Mouse (Mus musculus): ENCODE measurements at regions not wholly inside any gene's neighbourhood (a gene's known extent, or its start where the extent isn't known, plus 50 kb on each side); places are given as distances from the start of the nearest gene placed in this dataset.

DNA sequence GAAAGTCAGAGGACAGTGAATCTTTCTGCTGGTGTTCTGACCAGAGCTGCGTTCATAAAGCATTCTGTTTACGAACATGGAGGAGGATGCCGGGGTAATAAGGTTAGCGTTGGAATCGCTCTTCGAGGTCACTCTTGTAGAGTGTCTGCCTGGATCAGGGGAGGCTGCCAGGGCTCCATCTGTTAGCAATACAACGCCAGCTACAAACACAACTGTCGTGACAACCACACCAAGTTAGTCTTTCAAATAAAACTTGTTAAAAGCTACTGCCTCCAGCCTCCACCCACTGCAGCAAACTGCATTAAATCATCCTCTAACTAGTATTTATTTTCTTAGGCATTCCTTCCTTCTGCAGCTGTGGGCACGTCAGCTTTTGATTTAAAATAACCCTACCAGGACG, 525.0 kb downstream of the 1700129C05Rik start:
- Histone ChIP-seq H3K9ac (ENCODE audit: control insufficient read depth, low read depth, low read length, poor library complexity, severe bottlenecking) (no peak overlapping the region), H3K4me1 (ENCODE audit: control insufficient read depth in 1 of 2, insufficient read depth in 2 of 2, low read length in 2 of 2) (no peaks in the 10 kb centered on the region), H3K4me3 (ENCODE audit: control insufficient read depth in 1 of 2, insufficient read depth in 1 of 2, low read depth in 2 of 2, low read length in 2 of 2) (no peak overlapping the region), H3K27me3 (ENCODE audit: control insufficient read depth in 1 of 2, insufficient read depth in 2 of 2, low read length in 2 of 2) (no peaks in the 10 kb centered on the region), H3K36me3 (ENCODE audit: control insufficient read depth in 1 of 2, insufficient read depth in 2 of 2, low read length in 2 of 2) (no peaks in the 10 kb centered on the region), H3K9me3 (replicated peaks; ENCODE audit: insufficient read depth, low read length) (no peaks in the 10 kb centered on the region), H3K79me2 (ENCODE audit: control insufficient read depth, insufficient read depth, low read length, poor library complexity) (no peaks in the 10 kb centered on the region), H3K27ac (ENCODE audit: control insufficient read depth, low read depth, low read length) (no peak overlapping the region)
- no peak for DNase-seq (ENCODE audit: low read depth, low spot score)
- TF ChIP-seq EP300 (IDR thresholded peaks at IDR 0.05; ENCODE audit: low read depth in 1 of 2, low read length in 2 of 2) (no peak), MYB (IDR thresholded peaks at IDR 0.05; ENCODE audit: low read depth, low read length) (no peak)

DNA sequence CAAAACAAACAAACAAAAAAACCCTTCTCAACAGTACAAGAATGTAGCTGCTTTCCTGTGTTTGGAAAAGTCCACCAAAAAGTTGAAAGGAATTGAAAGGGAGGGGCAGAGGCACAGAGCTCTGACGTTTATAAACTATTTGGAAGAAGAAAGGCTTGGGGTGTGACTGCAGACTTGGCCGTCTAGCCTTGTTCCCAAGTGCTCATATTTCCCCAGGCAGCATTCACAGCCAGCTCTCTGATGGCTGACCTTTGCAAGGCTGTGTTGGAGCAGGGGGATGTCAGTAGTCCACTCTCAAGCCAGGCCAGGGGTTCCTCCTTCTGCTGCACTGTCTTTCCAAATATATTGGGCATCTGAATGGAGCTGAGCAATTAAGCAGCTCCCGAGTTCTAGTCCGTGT, 534.5 kb downstream of the 1700129C05Rik start:
- H3K36me3 ChIP-seq (ENCODE audit: control insufficient read depth in 1 of 2, insufficient read depth in 2 of 2, low read length in 2 of 2): no peaks in the 10 kb centered on the region
- TF ChIP-seq NELFE (IDR thresholded peaks at IDR 0.05; ENCODE audit: low read depth, low read length) (no peak), SIN3A (IDR thresholded peaks at IDR 0.05; ENCODE audit: low read length) (no peak), GATA1 (IDR thresholded peaks at IDR 0.05; ENCODE audit: low read depth, low read length) (no peak), TAL1 (IDR thresholded peaks at IDR 0.05; ENCODE audit: low read length) (no peak), ZNF384 (IDR thresholded peaks at IDR 0.05; ENCODE audit: low read depth, low read length) (no peak), MEF2A (IDR thresholded peaks at IDR 0.05; ENCODE audit: extremely low read depth, insufficient replicate concordance, low read depth, low read length, poor library complexity, severe bottlenecking) (no peak), MAX (IDR thresholded peaks at IDR 0.05; ENCODE audit: low read length) (no peak), MXI1 (IDR thresholded peaks at IDR 0.05; ENCODE audit: low read depth, low read length) (no peak), MAFK (IDR thresholded peaks at IDR 0.05; ENCODE audit: borderline replicate concordance, low read depth, low read length) (no peak)

DNA sequence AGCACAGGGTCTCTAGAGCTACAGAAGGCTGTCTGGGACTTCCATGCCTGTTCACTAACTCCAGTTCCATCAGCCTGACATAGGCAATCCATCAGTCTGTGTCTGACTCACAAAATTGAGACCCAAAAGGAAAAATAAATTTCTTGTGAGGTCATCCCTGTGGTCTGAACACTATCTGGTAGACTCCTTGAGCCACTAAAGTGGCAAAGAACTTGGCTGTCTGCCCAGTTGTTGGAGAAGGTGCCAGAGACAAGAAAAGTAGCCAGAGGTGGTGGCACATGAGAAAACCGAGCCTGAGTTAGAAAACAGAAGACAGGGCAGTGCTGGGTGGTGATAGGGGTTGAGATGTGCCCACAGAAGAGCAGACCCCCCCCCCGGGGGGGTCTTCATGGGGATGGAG, 535.0 kb downstream of the 1700129C05Rik start:
- Histone ChIP-seq H3K4me1 (ENCODE audit: control insufficient read depth in 1 of 2, insufficient read depth in 2 of 2, low read length in 2 of 2) (no peaks in the 10 kb centered on the region), H3K36me3 (ENCODE audit: control insufficient read depth in 1 of 2, insufficient read depth in 2 of 2, low read length in 2 of 2) (no peaks in the 10 kb centered on the region), H3K27me3 (ENCODE audit: control insufficient read depth in 1 of 2, insufficient read depth in 2 of 2, low read length in 2 of 2) (no peaks in the 10 kb centered on the region), H3K9ac (ENCODE audit: control insufficient read depth, low read depth, low read length, poor library complexity, severe bottlenecking) (no peak overlapping the region), H3K9me3 (replicated peaks; ENCODE audit: insufficient read depth, low read length) (no peaks in the 10 kb centered on the region), H3K4me3 (ENCODE audit: control insufficient read depth in 1 of 2, insufficient read depth in 1 of 2, low read depth in 2 of 2, low read length in 2 of 2) (no peak overlapping the region), H3K79me2 (ENCODE audit: control insufficient read depth, insufficient read depth, low read length, poor library complexity) (no peaks in the 10 kb centered on the region), H3K27ac (ENCODE audit: control insufficient read depth, low read depth, low read length) (no peak overlapping the region)
- TF ChIP-seq JUND (IDR thresholded peaks at IDR 0.05; ENCODE audit: low read depth, low read length): no peak
- TF ChIP-seq MXI1 (IDR thresholded peaks at IDR 0.05; ENCODE audit: low read depth, low read length): no peak
- no peak for TF ChIP-seq GABPA (IDR thresholded peaks at IDR 0.05; ENCODE audit: low read depth, low read length)
- TF ChIP-seq POLR2AphosphoS2 (IDR thresholded peaks at IDR 0.05; ENCODE audit: low read length): no peak
- no peak for TF ChIP-seq RCOR1 (IDR thresholded peaks at IDR 0.05; ENCODE audit: low read depth, low read length)
- no peak for TF ChIP-seq USF2 (IDR thresholded peaks at IDR 0.05; ENCODE audit: borderline replicate concordance in 1 of 2, insufficient read depth in 1 of 2, low read depth in 1 of 2, low read length in 2 of 2)
- TF ChIP-seq CTCF (IDR thresholded peaks at IDR 0.05 in 2 of 3, conservative IDR thresholded peaks at IDR 0.05 in 1 of 3; ENCODE audit: control insufficient read depth in 1 of 3, insufficient read depth in 1 of 3, low read depth in 2 of 3, low read length in 3 of 3, poor library complexity in 1 of 3, severe bottlenecking in 1 of 3): no peak
- TF ChIP-seq RAD21 (IDR thresholded peaks at IDR 0.05; ENCODE audit: low read depth, low read length): no peak
- TF ChIP-seq NELFE (IDR thresholded peaks at IDR 0.05; ENCODE audit: low read depth, low read length): no peak
- DNase-seq (ENCODE audit: low read depth, low spot score): no peak

More for the DNA sequence above, 534.5 kb downstream of the 1700129C05Rik start:
- no peaks in the 10 kb centered on the region for H3K4me1 ChIP-seq (ENCODE audit: control insufficient read depth in 1 of 2, insufficient read depth in 2 of 2, low read length in 2 of 2)
- no peak overlapping the region for H3K4me3 ChIP-seq (ENCODE audit: control insufficient read depth in 1 of 2, insufficient read depth in 1 of 2, low read depth in 2 of 2, low read length in 2 of 2)
- no peaks in the 10 kb centered on the region for H3K9me3 ChIP-seq (replicated peaks; ENCODE audit: insufficient read depth, low read length)
- H3K27ac ChIP-seq (ENCODE audit: control insufficient read depth, low read depth, low read length): no peak overlapping the region
- H3K9ac ChIP-seq (ENCODE audit: control insufficient read depth, low read depth, low read length, poor library complexity, severe bottlenecking): no peak overlapping the region
- no peaks in the 10 kb centered on the region for H3K27me3 ChIP-seq (ENCODE audit: control insufficient read depth in 1 of 2, insufficient read depth in 2 of 2, low read length in 2 of 2)
- DNase-seq (ENCODE audit: low read depth, low spot score): no peak
- H3K79me2 ChIP-seq (ENCODE audit: control insufficient read depth, insufficient read depth, low read length, poor library complexity): no peaks in the 10 kb centered on the region

All from MEL (cell line).